Mouse (Mus musculus): Measurements from ENCODE around the gene Selenoh. TPM values are rescaled to one million over a fixed set of nuclear protein-coding genes. Genes with fewer than 3 reads are reported as not detected.

Gene Selenoh
- polyA plus RNA-seq, 1 experiment, result 130 TPM

GRCm38 (mm10) chr2:84704329-84704728 lies 33.8 kb upstream of the Selenoh start:
- H3K27me3 ChIP-seq (replicated peaks), result no peaks in the 10 kb centered on the region
- H3K4me3 ChIP-seq (replicated peaks), result no peak overlapping the region
- H3K4me1 ChIP-seq, result peaks cover 65% of the 10 kb centered on the region
- no peaks in the 10 kb centered on the region for H3K9me3 ChIP-seq
- TF ChIP-seq FLI1 (IDR thresholded peaks at IDR 0.05; ENCODE audit: low read length) (no peak), GATA1 (IDR thresholded peaks at IDR 0.05; ENCODE audit: borderline replicate concordance, low read length) (no peak)
- peaks cover 81% of the 10 kb centered on the region for H3K36me3 ChIP-seq (replicated peaks; ENCODE audit: low read length)

DNA sequence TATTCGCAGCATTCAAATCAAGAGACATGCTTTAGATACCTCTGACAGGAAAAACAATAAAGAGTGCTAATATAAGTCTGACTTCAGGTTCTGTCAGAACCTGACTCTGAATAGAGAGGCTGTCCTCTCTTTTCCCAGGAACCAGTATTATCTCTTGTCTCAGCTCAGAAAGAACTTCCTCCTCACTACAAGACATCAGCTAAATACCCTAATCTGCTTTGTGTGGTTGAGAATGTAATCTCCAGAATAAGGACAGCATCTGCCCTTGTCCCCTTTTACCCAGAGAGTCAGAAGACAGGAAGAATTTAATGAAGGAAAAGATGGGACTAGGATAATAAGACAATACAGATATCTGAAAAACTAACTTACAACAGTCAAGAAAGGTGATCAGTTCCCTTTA lies 32.9 kb upstream of the Selenoh start:
- TF ChIP-seq FLI1 (IDR thresholded peaks at IDR 0.05; ENCODE audit: low read length), result no peak
- no peak for TF ChIP-seq GATA1 (IDR thresholded peaks at IDR 0.05; ENCODE audit: borderline replicate concordance, low read length)
- no peaks in the 10 kb centered on the region for H3K27me3 ChIP-seq (replicated peaks)
- H3K9me3 ChIP-seq, result no peaks in the 10 kb centered on the region
- peaks cover 58% of the 10 kb centered on the region for H3K4me1 ChIP-seq
- H3K4me3 ChIP-seq (replicated peaks), result no peak overlapping the region
- H3K36me3 ChIP-seq (replicated peaks; ENCODE audit: low read length), result peaks cover 80% of the 10 kb centered on the region

GRCm38 (mm10) chr2:84695007-84695695 lies 24.6 kb upstream of the Selenoh start:
- no peak for TF ChIP-seq FLI1 (IDR thresholded peaks at IDR 0.05; ENCODE audit: low read length)
- TF ChIP-seq GATA1 (IDR thresholded peaks at IDR 0.05; ENCODE audit: borderline replicate concordance, low read length), result no peak
- no peaks in the 10 kb centered on the region for H3K27me3 ChIP-seq (replicated peaks)
- H3K9me3 ChIP-seq, result no peaks in the 10 kb centered on the region
- peaks cover 95% of the 10 kb centered on the region for H3K36me3 ChIP-seq (replicated peaks; ENCODE audit: low read length)
- peaks cover under 1% of the 10 kb centered on the region; the same call in 1 of the 2 replicates for H3K4me1 ChIP-seq
- H3K4me3 ChIP-seq (replicated peaks), result no peak overlapping the region

DNA sequence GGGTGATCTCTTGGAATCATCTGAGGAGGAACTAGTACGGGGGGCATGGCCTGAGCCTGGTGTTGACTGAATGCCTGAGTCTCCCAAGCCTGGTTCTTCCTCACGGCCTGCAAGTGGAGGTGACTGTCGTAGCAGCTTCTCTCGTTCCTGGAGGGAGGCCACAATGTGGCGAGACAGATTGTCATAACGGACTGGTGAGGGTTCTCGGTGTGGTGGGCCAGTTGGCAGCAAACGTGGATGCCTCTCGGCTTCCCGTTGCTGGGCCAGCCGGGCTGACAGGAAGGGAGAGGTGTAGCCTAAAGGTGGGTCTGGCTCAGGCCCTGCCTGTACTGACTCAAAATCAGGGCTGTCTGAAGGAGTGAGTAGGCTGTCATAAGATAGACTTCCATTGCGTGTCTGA lies 19.5 kb upstream of the Selenoh start:
- TF ChIP-seq GATA1 (IDR thresholded peaks at IDR 0.05; ENCODE audit: borderline replicate concordance, low read length), result no peak
- TF ChIP-seq FLI1 (IDR thresholded peaks at IDR 0.05; ENCODE audit: low read length), result no peak
- Histone ChIP-seq H3K27me3 (replicated peaks) (no peaks in the 10 kb centered on the region), H3K36me3 (replicated peaks; ENCODE audit: low read length) (peaks cover 97% of the 10 kb centered on the region), H3K4me3 (replicated peaks) (no peak overlapping the region), H3K4me1 (peaks cover 15% of the 10 kb centered on the region), H3K9me3 (no peaks in the 10 kb centered on the region)

DNA sequence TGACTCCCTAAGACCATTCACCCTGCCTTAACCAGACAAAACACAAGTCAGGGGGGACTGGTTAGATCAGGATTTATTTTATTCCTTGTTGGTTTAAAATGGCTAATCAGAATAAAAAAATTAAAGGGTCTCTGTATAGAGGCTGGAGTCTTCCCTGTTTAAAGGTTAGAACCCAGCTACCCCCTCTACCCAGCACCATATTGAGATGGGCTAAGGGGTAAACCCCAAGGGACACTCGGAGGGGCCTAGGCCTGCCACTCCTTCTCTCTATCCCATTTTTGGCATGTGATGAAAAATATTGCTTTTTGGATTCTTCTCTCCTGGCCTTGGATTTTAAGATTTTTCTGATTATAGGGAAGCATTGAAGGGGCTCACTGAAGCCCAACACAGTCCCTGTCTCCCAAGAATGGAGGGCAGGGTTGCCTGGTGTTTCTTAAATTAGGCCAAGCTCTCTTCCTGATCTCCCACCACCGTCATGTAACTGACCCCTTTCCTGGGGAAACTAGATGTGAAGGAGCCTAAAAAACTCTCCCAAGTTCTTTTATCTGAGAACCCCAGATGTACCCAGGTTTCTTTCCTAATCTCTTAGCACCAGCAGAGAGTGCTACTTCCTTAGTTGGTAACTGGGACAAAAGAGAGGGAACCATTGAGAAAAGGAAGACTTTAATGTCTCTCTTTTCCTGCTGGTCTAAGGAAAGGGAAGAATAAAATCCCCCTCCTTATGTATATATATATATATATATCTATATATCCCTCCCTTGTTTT lies 17.7 kb upstream of the Selenoh start:
- TF ChIP-seq GATA1 (IDR thresholded peaks at IDR 0.05; ENCODE audit: borderline replicate concordance, low read length) (no peak), FLI1 (IDR thresholded peaks at IDR 0.05; ENCODE audit: low read length) (no peak)
- Histone ChIP-seq H3K27me3 (replicated peaks) (no peaks in the 10 kb centered on the region), H3K36me3 (replicated peaks; ENCODE audit: low read length) (peaks cover 91% of the 10 kb centered on the region), H3K4me1 (peaks cover 21% of the 10 kb centered on the region), H3K9me3 (no peaks in the 10 kb centered on the region), H3K4me3 (replicated peaks) (no peak overlapping the region)

GRCm38 (mm10) chr2:84682605-84683183 lies 12.1 kb upstream of the Selenoh start:
- H3K27me3 ChIP-seq (replicated peaks), result no peaks in the 10 kb centered on the region
- TF ChIP-seq GATA1 (IDR thresholded peaks at IDR 0.05; ENCODE audit: borderline replicate concordance, low read length), result no peak
- TF ChIP-seq FLI1 (IDR thresholded peaks at IDR 0.05; ENCODE audit: low read length), result no peak
- H3K4me3 ChIP-seq (replicated peaks), result no peak overlapping the region
- H3K36me3 ChIP-seq (replicated peaks; ENCODE audit: low read length), result peaks cover 55% of the 10 kb centered on the region
- no peaks in the 10 kb centered on the region for H3K9me3 ChIP-seq
- peaks cover 25% of the 10 kb centered on the region; the same call in 1 of the 2 replicates for H3K4me1 ChIP-seq

DNA sequence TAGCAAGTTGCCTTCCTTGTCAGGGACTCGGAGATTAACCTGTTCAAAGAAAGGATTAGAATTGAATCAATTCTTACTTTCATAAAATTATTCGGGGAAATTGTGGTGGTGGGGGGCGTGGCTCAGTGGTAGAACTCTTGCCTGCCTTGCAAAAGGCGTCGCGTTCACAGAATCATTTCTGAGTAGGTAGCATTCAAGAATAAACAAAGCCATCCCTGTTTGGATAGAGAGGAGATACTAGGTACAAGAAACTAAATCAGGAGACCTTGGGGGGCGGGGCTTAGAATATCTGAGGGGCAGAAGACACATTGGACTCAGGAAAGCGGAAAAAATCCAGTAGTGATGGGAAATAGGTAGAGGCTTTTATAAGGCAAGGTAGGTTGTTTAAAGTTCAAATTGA lies 8.4 kb upstream of the Selenoh start, which contains the start of gene Tmx2:
Gene Tmx2, minus strand, starts transcription at position 125 of the 400 bp plus-strand sequence.
- TF ChIP-seq GATA1 (IDR thresholded peaks at IDR 0.05; ENCODE audit: borderline replicate concordance, low read length) (no peak), FLI1 (IDR thresholded peaks at IDR 0.05; ENCODE audit: low read length) (no peak)
- no peaks in the 10 kb centered on the region for H3K27me3 ChIP-seq (replicated peaks)
- H3K36me3 ChIP-seq (replicated peaks; ENCODE audit: low read length), result peaks cover 43% of the 10 kb centered on the region
- H3K9me3 ChIP-seq, result no peaks in the 10 kb centered on the region
- peaks cover 37% of the 10 kb centered on the region for H3K4me1 ChIP-seq
- H3K4me3 ChIP-seq (replicated peaks), result peak within 1 kb of the TSS; percentile 100

DNA sequence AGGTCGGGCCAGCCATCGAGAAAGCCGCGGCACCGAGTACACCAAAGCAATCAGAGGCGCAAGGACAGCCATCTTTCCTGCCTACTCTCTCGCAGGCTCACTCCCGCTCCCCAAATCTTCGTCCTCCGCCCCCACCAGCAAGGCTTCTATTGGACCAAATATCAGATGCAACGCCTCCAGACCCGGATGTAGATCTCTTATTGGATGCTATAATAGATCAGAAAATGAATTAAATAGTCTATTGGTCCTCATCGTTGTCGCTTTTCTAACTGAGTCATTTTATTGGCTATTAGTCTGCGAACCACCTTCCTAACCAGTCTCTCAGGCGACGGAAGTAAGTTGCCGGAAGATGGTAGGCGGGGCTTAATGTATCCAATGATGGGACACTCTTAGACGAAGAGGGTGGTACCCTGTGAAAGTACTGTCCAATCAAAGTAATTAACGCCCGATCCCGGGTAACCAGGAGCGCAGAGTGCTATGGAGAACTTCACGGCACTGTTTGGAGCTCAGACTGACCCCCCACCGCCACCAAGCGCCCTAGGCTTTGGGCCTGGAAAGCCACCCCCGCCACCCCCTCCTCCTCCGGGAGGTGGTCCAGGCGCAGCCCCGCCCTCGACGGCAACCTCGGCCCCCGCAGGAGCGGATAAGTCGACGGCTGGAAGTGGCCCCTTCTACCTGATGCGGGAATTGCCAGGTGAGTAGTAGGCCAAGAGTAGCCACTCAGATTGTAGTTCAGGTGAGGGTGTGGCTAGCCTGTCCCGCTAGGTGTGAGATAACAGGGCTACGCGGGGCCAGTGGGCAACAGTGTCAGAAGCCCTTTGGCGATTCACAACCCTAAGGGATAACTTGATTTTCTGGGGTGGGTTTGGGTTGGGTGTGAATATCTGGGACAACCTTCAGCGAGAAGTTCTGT lies 7.7 kb upstream of the Selenoh start, which contains the start of the genes Gm28635 and Med19:
Gene Gm28635, minus strand, starts transcription at position 74 of the 913 bp plus-strand sequence.
Gene Med19, plus strand, starts transcription at position 435 of the 913 bp plus-strand sequence.
- TF ChIP-seq FLI1 (IDR thresholded peaks at IDR 0.05; ENCODE audit: low read length) (no peak), GATA1 (IDR thresholded peaks at IDR 0.05; ENCODE audit: borderline replicate concordance, low read length) (no peak)
- Histone ChIP-seq H3K27me3 (replicated peaks) (no peaks in the 10 kb centered on the region), H3K36me3 (replicated peaks; ENCODE audit: low read length) (peaks cover 47% of the 10 kb centered on the region), H3K4me1 (peaks cover 37% of the 10 kb centered on the region), H3K4me3 (replicated peaks) (peak within 1 kb of the TSS; percentile 100), H3K9me3 (no peaks in the 10 kb centered on the region)
